Mouse (Mus musculus): ENCODE measurements around the gene Vmn2r59.
"Not testable (repeated sequence)": the region's sequence is repeated elsewhere in the genome, so short reads cannot be mapped to it uniquely, and the experiment has no call there.

The Vmn2r59 gene

DNA sequence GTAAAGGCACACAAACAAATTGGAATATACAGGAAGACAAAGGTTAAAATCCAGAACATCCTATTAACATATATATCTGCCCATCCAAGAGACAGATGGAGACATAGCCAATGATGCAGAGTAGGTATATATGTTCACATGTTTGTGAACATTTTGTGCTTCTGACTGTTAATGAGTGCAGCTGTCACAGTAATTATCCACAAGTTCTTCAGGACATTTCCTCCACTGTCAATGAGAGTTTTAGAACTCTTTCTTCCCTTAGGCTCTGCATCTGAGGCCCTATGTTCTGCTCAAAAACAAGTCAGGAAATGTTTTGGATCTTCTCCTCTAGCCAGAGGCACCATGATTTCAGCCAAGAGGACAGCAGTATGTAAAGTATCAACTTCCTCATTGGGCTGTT, at the start of gene Vmn2r59:
TSS of gene Vmn2r59 (minus strand) at position 101 of the 400 bp plus-strand sequence.
- DNase-seq (ENCODE audit: low read depth): no peak

DNA sequence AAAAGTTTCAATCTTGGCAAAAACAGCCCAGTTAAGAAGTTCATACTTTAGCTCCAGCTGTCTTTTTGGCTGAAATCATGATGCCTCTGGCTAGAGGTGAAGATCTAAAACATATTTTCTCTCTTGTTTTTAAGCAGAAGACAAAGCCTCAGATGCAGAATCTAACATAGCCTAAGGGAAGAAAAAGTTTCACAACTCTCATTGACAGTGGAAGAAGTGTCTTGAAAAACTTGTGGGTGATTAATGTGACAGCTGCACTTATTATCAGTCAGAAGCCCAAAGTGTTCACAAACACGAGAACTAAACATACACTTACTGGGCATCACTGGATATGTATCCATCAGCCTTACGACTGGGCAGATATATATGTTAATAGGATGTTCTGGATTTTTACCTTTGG, 48.6 kb upstream of the Vmn2r59 start, which contains the start of gene Vmn2r60:
TSS of gene Vmn2r60 (plus strand) at position 301 of the 400 bp plus-strand sequence.
- DNase-seq (ENCODE audit: low read depth): no peak

DNA sequence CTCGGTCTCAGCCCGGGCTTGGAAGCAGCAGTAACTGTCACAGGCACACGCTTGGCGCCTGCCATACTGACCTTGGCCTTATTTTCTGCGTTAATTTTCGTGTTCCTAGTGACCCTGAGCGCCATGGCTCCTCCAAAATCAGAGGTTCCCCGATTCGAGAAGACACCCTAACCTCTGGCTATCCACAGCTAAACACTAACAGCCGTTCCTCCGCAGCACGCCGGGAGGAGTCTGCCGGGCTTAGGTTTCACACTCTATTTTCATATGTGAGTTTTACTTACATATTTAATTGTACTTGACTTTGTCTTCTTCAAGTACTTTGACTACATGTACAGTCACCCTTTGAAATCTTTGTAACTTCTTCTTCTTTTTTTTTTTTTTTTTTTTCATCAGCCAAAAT, 48.2 kb upstream of the Vmn2r59 start:
- not testable (repeated sequence) for DNase-seq (ENCODE audit: low read depth)
